Mouse (Mus musculus) left cerebral cortex, postnatal 4 days (tissue): ENCODE results near the gene Zfp972. TPM values are rescaled to one million over a fixed set of nuclear protein-coding genes. Genes with fewer than 3 reads are reported as not detected.
"Not testable (repeated sequence)": the region's sequence is repeated elsewhere in the genome, so short reads cannot be mapped to it uniquely, and the experiment has no call there.

ENCODE experiments used
- DNase-seq: peaks from one replicate; pipeline ENCODE4 v3.0.0-alpha.2; 2022
- intact Hi-C: fragments of 180-260 bp; cut with DNase I; formaldehyde crosslinking; loops from one replicate; pipeline ENCODE4 v1.15.1; 2025
- total RNA-seq, 2 experiments: library from RNA; stranded (reverse); gene quantifications; 2 replicates each; pipeline ENCODE4 v1.2.3; 2021

The Zfp972 gene
- total RNA-seq, result 1 to 10 TPM in 1 of 2 experiments, under 1 TPM in 1; 0.70 to 1.3 TPM

DNA sequence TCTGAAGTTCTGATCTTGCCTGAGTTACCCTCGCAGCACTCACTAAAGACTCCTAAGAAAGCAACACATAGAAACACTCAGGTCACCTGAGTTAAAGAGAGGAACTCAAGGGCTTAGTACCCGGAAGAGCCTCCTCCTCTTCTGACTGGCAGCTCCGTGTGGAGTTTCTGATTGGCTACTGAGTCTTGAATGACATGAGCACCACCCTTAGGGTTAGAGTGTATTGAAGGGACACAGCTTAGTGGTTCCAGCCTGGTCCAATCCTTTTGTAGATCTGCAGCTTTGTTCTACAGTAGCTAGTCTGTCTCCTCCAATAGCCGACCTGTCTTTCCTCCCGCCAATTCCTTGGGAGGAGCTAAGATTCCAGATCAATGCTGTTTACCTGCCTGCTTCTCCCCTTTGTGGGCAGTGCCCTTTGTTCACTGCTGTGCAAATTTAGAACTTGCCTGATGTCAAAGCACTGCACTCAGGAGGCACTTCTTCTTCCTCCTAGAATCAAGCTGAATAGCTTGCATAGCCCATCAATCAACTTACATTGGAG is at the start of gene Zfp972:
Gene Zfp972, minus strand, starts transcription at position 51 of the 541 bp plus-strand sequence.
- DNase-seq, intact Hi-C loops: not testable (repeated sequence)

GRCm38 (mm10) chr2:177974814-177975213 is 49.4 kb upstream of the Zfp972 start:
- DNase-seq, intact Hi-C loops: not testable (repeated sequence)

- peak; percentile 60 for DNase-seq
- intact Hi-C loops, result not testable (repeated sequence)
These were observed 31.7 kb upstream of the Zfp972 start, which contains the start of gene Gm14326 for GRCm38 (mm10) chr2:177957145-177957544. Gm14326 (minus strand) TSS chr2:177957297.

- peak; percentile 37 for DNase-seq
- intact Hi-C loops, result not testable (repeated sequence)
These were observed 31.3 kb upstream of the Zfp972 start for GRCm38 (mm10) chr2:177956734-177957133.

- intact Hi-C loops, DNase-seq: not testable (repeated sequence)
These were observed 22.1 kb downstream of the Zfp972 start for GRCm38 (mm10) chr2:177903276-177903675.

DNA sequence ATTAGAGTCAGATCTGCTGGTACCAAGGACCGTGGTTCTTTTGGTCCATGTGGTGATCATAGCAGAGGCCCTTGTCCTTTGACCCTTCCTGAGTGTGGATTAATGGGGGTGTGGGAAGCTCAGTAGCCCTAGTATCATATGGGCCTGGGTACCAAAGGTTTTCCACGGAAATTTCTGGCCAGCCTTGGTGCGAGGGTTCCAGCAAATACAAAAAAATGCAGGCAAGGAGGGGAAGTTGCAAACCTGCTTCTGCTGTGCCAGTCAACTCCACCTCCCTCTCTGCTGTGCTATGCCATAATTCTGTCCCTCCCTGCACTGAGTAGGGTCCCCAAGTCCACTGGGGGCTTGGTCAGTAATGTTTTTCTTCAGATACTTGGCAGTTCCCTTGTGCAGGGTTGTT is 27.2 kb downstream of the Zfp972 start:
- intact Hi-C loops, DNase-seq: not testable (repeated sequence)

GRCm38 (mm10) chr2:177897046-177897578 is 28.3 kb downstream of the Zfp972 start, which contains the start of gene Gm14327:
Gm14327 (plus strand) TSS chr2:177897096.
- intact Hi-C loops, DNase-seq: not testable (repeated sequence)

GRCm38 (mm10) chr2:177887743-177888142 is 37.7 kb downstream of the Zfp972 start:
- intact Hi-C loops, DNase-seq: not testable (repeated sequence)

DNA sequence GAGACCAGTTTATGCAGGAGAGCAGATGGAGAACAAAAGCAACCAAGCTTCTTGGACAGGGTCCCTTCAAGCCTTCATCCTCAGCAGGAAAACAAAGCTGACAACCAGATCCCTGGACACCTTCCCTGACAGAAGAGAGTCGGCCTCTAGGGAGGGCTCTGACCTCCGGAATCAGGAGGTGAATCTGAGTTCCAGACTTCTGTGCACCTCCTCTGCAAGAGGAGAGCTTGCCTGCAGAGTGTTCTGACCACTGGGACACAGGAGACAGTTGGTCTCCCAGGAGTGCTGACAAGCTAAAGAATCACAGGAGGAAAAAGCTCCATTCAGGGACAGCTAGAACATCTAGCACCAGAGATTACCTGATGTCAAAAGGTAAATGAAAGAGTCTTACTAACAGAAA is 63.2 kb downstream of the Zfp972 start:
- DNase-seq, intact Hi-C loops: not testable (repeated sequence)

Other genes with a start within 250 kb of the Zfp972 start
- 10 to 100 TPM; 20.8 to 23.1 TPM for gene Gm14322, start 166.3 kb downstream of the Zfp972 start, total RNA-seq
- gene Gm14325, start 85.3 kb downstream of the Zfp972 start, total RNA-seq, result 100 to 1,000 TPM in 1 of 2 experiments, 10 to 100 TPM in 1; 97.0 to 105 TPM
- gene Gm14327, start 28.5 kb downstream of the Zfp972 start, total RNA-seq, result 1 to 10 TPM; 4.0 to 4.1 TPM
- 10 to 100 TPM; 43.6 to 46.4 TPM for gene Gm14326, start 31.7 kb upstream of the Zfp972 start, total RNA-seq
- 10 to 100 TPM; 22.2 to 26.1 TPM for gene Zfp971, start 97.7 kb upstream of the Zfp972 start, total RNA-seq
- 10 to 100 TPM; 12.4 to 13.2 TPM for gene Zfp931, start 152.9 kb upstream of the Zfp972 start, total RNA-seq
- gene Phactr3, start 193.4 kb upstream of the Zfp972 start, total RNA-seq, result 100 to 1,000 TPM; 128 to 133 TPM